Comparison of ENCODE assay signal across 8 mouse cellular contexts in the genomic region with DNA sequence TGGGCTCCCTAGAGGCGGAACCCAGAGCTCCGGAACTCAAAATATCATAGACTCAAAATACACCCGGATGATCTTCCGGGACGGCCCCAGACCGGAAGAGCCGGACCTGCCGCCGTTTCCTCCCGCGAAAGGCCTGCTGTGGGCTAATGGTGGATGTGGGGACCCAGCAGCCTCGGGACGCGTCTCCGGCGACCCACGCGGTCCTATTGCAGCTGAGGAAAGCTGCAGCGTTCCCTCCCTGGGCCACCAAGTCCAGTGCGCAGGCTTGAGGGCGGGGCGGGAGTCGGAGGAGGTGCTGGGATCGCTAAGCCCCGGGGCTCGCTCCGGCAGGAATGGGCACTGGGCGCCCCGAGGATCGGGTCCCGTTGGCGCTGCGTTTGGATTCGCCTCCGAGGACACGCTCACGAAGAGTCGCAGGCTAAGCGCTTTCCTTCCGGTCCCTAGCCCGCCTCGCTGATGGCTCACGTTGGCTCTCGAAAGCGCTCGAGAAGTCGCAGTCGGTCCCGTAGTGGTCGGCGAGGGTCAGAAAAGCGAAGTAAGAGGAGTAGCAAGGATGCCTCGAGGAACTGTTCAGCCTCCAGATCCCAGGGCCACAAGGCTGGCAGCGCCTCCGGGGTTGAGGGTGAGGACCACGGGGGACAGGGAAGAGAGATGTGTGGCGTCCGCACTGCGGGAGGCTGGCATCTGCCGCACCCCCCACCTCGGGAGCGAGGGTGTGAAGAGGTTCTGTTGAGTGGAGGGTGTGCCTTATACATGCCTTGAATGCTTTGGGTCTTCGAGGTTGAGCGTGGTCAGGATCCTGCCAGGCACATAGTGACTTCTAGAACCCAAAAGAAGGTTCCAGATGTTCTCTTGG. TPM values are rescaled to one million over a fixed set of nuclear protein-coding genes. Genes with fewer than 3 reads are reported as not detected.
DNase-seq lines count a peak whose midpoint lies in the region; ATAC-seq and TF ChIP-seq lines count a peak whose summit lies in the region.

Arl6ip4 (plus strand) TSS at position 100 of the 856 bp plus-strand sequence.

- no peaks in the 10 kb centered on the region for H3K9me3 ChIP-seq in forebrain, embryonic 10.5 days
- H3K9me3 ChIP-seq in heart, embryonic 15.5 days (replicated peaks): no peaks in the 10 kb centered on the region
- no peaks in the 10 kb centered on the region for H3K9me3 ChIP-seq in liver, embryonic 16.5 days (replicated peaks; ENCODE audit: control insufficient read depth, low read length)
- no peaks in the 10 kb centered on the region for H3K9me3 ChIP-seq in neural tube, embryonic 13.5 days

- H3K4me1 ChIP-seq in forebrain, embryonic 10.5 days: peaks cover 55% of the 10 kb centered on the region
- H3K4me1 ChIP-seq in heart, embryonic 15.5 days (replicated peaks): peaks cover 45% of the 10 kb centered on the region
- peaks cover 42% of the 10 kb centered on the region for H3K4me1 ChIP-seq in liver, embryonic 16.5 days (ENCODE audit: control insufficient read depth, low read depth, low read length)
- peaks cover 59% of the 10 kb centered on the region for H3K4me1 ChIP-seq in neural tube, embryonic 13.5 days (replicated peaks)

- DNase-seq in CD8-positive naive resting alpha-beta T cell, adult 2 months (ENCODE audit: low read depth in 2 of 2, low spot score in 2 of 2): peak; percentile 60 to 67
- peak; percentile 94 for DNase-seq in brain, embryonic 14.5 days (ENCODE audit: low read depth)
- DNase-seq in forebrain, embryonic 10.5 days (ENCODE audit: extremely low spot score, low spot score): peak; percentile 81
- peak; percentile 83 to 84 for DNase-seq in kidney, postnatal 25 days
- DNase-seq in telencephalon, adult 2 months (ENCODE audit: low read depth, low spot score): peak; percentile 62

- peak; percentile 40; the same call in 1 of the 2 replicates for TF ChIP-seq POLR2A in brain, embryonic 14.5 days (IDR thresholded peaks at IDR 0.05; ENCODE audit: borderline replicate concordance, extremely low read depth, insufficient read depth, insufficient read length, poor library complexity, severe bottlenecking)

- H3K27ac ChIP-seq in forebrain, embryonic 10.5 days: peak within 1 kb of the TSS; percentile 95
- peak within 1 kb of the TSS; percentile 80 for H3K27ac ChIP-seq in heart, embryonic 15.5 days
- peak within 1 kb of the TSS; percentile 75 for H3K27ac ChIP-seq in liver, embryonic 16.5 days (ENCODE audit: low read length)
- H3K27ac ChIP-seq in neural tube, embryonic 13.5 days (replicated peaks): peak within 1 kb of the TSS; percentile 86

- peaks cover 57% of the 10 kb centered on the region for H3K36me3 ChIP-seq in forebrain, embryonic 10.5 days (replicated peaks)
- H3K36me3 ChIP-seq in heart, embryonic 15.5 days: peaks cover 35% of the 10 kb centered on the region
- peaks cover 10% of the 10 kb centered on the region; the same call in 1 of the 2 replicates for H3K36me3 ChIP-seq in liver, embryonic 16.5 days (ENCODE audit: control insufficient read depth, insufficient read depth)
- peaks cover 46% of the 10 kb centered on the region for H3K36me3 ChIP-seq in neural tube, embryonic 13.5 days

- WGBS in forebrain, embryonic 10.5 days: 2% methylated on average over 64 of the region's 64 CpGs
- WGBS in heart, embryonic 15.5 days: under 1% methylated on average over 64 of the region's 64 CpGs
- WGBS in liver, embryonic 16.5 days (ENCODE audit: insufficient replicate concordance): under 1% methylated on average over 64 of the region's 64 CpGs
- 2% methylated on average over 64 of the region's 64 CpGs for WGBS in neural tube, embryonic 13.5 days

- no peak for TF ChIP-seq CTCF in brain, embryonic 14.5 days (IDR thresholded peaks at IDR 0.05; ENCODE audit: borderline replicate concordance, extremely low read depth, insufficient read depth, insufficient read length)

- no peaks in the 10 kb centered on the region for H3K27me3 ChIP-seq in forebrain, embryonic 10.5 days (ENCODE audit: poor library complexity, severe bottlenecking)
- H3K27me3 ChIP-seq in heart, embryonic 15.5 days: no peaks in the 10 kb centered on the region
- H3K27me3 ChIP-seq in liver, embryonic 16.5 days (ENCODE audit: control insufficient read depth, insufficient read depth, low read depth, low read length): no peaks in the 10 kb centered on the region
- H3K27me3 ChIP-seq in neural tube, embryonic 13.5 days: no peaks in the 10 kb centered on the region

- H3K9ac ChIP-seq in heart, embryonic 15.5 days: peak within 1 kb of the TSS; percentile 88
- H3K9ac ChIP-seq in liver, embryonic 16.5 days (ENCODE audit: low read depth, low read length): peak within 1 kb of the TSS; percentile 98
- H3K9ac ChIP-seq in neural tube, embryonic 13.5 days: peak within 1 kb of the TSS; percentile 88

- ATAC-seq in heart, embryonic 15.5 days (replicated peaks; ENCODE audit: insufficient number of reproducible peaks, insufficient read depth, low FRiP score, low read depth): no peak
- no peak for ATAC-seq in liver, embryonic 16.5 days (ENCODE audit: low read depth)
- peak; percentile 2; the same call in 1 of the 2 replicates for ATAC-seq in neural tube, embryonic 13.5 days (ENCODE audit: low read depth)

- H3K4me3 ChIP-seq in forebrain, embryonic 10.5 days: peak within 1 kb of the TSS; percentile 98
- peak within 1 kb of the TSS; percentile 77 for H3K4me3 ChIP-seq in heart, embryonic 15.5 days
- peak within 1 kb of the TSS; percentile 98 for H3K4me3 ChIP-seq in liver, embryonic 16.5 days (ENCODE audit: low read depth, low read length)
- peak within 1 kb of the TSS; percentile 69 for H3K4me3 ChIP-seq in neural tube, embryonic 13.5 days

- H3K4me2 ChIP-seq in heart, embryonic 15.5 days: peak within 1 kb of the TSS; percentile 95
- peak within 1 kb of the TSS; percentile 95 for H3K4me2 ChIP-seq in liver, embryonic 16.5 days (ENCODE audit: low read depth, low read length)
- peak within 1 kb of the TSS; percentile 96 for H3K4me2 ChIP-seq in neural tube, embryonic 13.5 days

RNA-seq across cellular contexts. Expression of gene Arl6ip4, which starts in this region (rescaled TPM):
- polyA plus RNA-seq in brain, embryonic 14.5 days (2012; rRNA removed): 64.5 and 67.8 TPM in 2 replicates
- polyA plus RNA-seq in forebrain, embryonic 10.5 days (2016; fragmentation: Nextera tagmentation; extraction: Ambion mirVana): 136 and 140 TPM in 2 replicates
- 67.6 and 75.3 TPM in 2 replicates for polyA plus RNA-seq in heart, embryonic 15.5 days (2015; fragmentation: Nextera tagmentation; extraction: Ambion mirVana)
- 46.9 and 47.9 TPM in 2 replicates for polyA plus RNA-seq in liver, embryonic 16.5 days (2015; fragmentation: Nextera tagmentation; extraction: Ambion mirVana)
- 79.1 and 81.1 TPM in 2 replicates for polyA plus RNA-seq in neural tube, embryonic 13.5 days (2015; fragmentation: Nextera tagmentation; extraction: Ambion mirVana)
